Mouse (Mus musculus) retina, postnatal 1 day (tissue): ENCODE data around the gene Lamb3.
"Not testable (repeated sequence)": the region's sequence is repeated elsewhere in the genome, so short reads cannot be mapped to it uniquely, and the experiment has no call there.

Experiments
- DNase-seq: peaks from one replicate; pipeline ENCODE4 v3.0.0-alpha.2; 2012

Gene Lamb3

GRCm38 (mm10) chr1:193284228-193284779 lies 76.8 kb downstream of the Lamb3 start:
- no peak for DNase-seq

- DNase-seq = not testable (repeated sequence)
Measured at GRCm38 (mm10) chr1:193285766-193286325, 78.3 kb downstream of the Lamb3 start.

- DNase-seq = no peak
Measured at GRCm38 (mm10) chr1:193287578-193287977, 80.1 kb downstream of the Lamb3 start.

GRCm38 (mm10) chr1:193289076-193289475 lies 81.6 kb downstream of the Lamb3 start:
- no peak for DNase-seq

GRCm38 (mm10) chr1:193289914-193290313 lies 82.4 kb downstream of the Lamb3 start:
- DNase-seq = no peak

- DNase-seq = no peak
Measured at GRCm38 (mm10) chr1:193290686-193291085, 83.2 kb downstream of the Lamb3 start.

- DNase-seq = no peak
Measured at GRCm38 (mm10) chr1:193293039-193293438, 85.5 kb downstream of the Lamb3 start.

GRCm38 (mm10) chr1:193293926-193294325 lies 86.4 kb downstream of the Lamb3 start:
- no peak for DNase-seq

GRCm38 (mm10) chr1:193295920-193296319 lies 88.4 kb downstream of the Lamb3 start:
- no peak for DNase-seq

GRCm38 (mm10) chr1:193298141-193298765 lies 90.8 kb downstream of the Lamb3 start:
- DNase-seq = no peak

- DNase-seq = no peak
Measured at GRCm38 (mm10) chr1:193299995-193300394, 92.5 kb downstream of the Lamb3 start.

- no peak for DNase-seq
Measured at GRCm38 (mm10) chr1:193301216-193302092, 94.0 kb downstream of the Lamb3 start.

GRCm38 (mm10) chr1:193302093-193302405 lies 94.5 kb downstream of the Lamb3 start:
- no peak for DNase-seq

GRCm38 (mm10) chr1:193303096-193303495 lies 95.6 kb downstream of the Lamb3 start:
- DNase-seq = no peak

- peak; percentile 72 for DNase-seq
Measured at GRCm38 (mm10) chr1:193305386-193305785, 97.9 kb downstream of the Lamb3 start.

- no peak for DNase-seq
Measured at GRCm38 (mm10) chr1:193306832-193307231, 99.3 kb downstream of the Lamb3 start.

GRCm38 (mm10) chr1:193309785-193310518 lies 102.5 kb downstream of the Lamb3 start:
- no peak for DNase-seq

- DNase-seq = no peak
Measured at GRCm38 (mm10) chr1:193310519-193311085, 103.1 kb downstream of the Lamb3 start.

GRCm38 (mm10) chr1:193311596-193311995 lies 104.1 kb downstream of the Lamb3 start:
- no peak for DNase-seq

- no peak for DNase-seq
Measured at GRCm38 (mm10) chr1:193315705-193316357, 108.3 kb downstream of the Lamb3 start.

- DNase-seq = no peak
Measured at GRCm38 (mm10) chr1:193316358-193316750, 108.9 kb downstream of the Lamb3 start.

GRCm38 (mm10) chr1:193317159-193317559 lies 109.7 kb downstream of the Lamb3 start:
- no peak for DNase-seq
